Mouse (Mus musculus) liver, embryonic 15.5 days (tissue): ENCODE results near the gene Zdhhc24. TPM values are rescaled to one million over a fixed set of nuclear protein-coding genes. Genes with fewer than 3 reads are reported as not detected.
"Not testable (repeated sequence)": the region's sequence is repeated elsewhere in the genome, so short reads cannot be mapped to it uniquely, and the experiment has no call there.

ENCODE experiments used
- ATAC-seq: fragments of 200-750 bp; cut with Nextera tagmentation; 2 replicates; pipeline ENCODE4 v1.8.0; 2017; ENCODE audit warnings: moderate number of reproducible peaks, mild to moderate bottlenecking, moderate library complexity; ENCODE audit not compliant: insufficient read depth
- H3K27ac ChIP-seq: fragments of 300-500 bp; sonication (generic); replicated peaks from 2 replicates; pipeline ENCODE4 v1.5.1; 2015; ENCODE audit warnings: mild to moderate bottlenecking, inconsistent platforms
- H3K27me3 ChIP-seq: fragments of 300-500 bp; sonication (generic); 2 replicates; pipeline ENCODE4 v1.6.1; 2015; ENCODE audit warnings: mild to moderate bottlenecking, inconsistent platforms
- H3K36me3 ChIP-seq: fragments of 300-500 bp; sonication (generic); replicated peaks from 2 replicates; pipeline ENCODE4 v1.6.1; 2015; ENCODE audit warnings: moderate library complexity, mild to moderate bottlenecking, inconsistent platforms
- H3K4me1 ChIP-seq: fragments of 300-500 bp; sonication (generic); replicated peaks from 2 replicates; pipeline ENCODE4 v1.6.1; 2015; ENCODE audit warnings: inconsistent platforms
- H3K4me2 ChIP-seq: fragments of 300-500 bp; sonication (generic); 2 replicates; pipeline ENCODE4 v1.6.1; 2015; ENCODE audit warnings: moderate library complexity, mild to moderate bottlenecking, inconsistent platforms
- H3K4me3 ChIP-seq: fragments of 300-500 bp; sonication (generic); replicated peaks from 2 replicates; pipeline ENCODE4 v1.5.1; 2015; ENCODE audit warnings: mild to moderate bottlenecking, inconsistent platforms
- H3K9ac ChIP-seq: fragments of 300-500 bp; sonication (generic); 2 replicates; pipeline ENCODE4 v1.6.1; 2015; ENCODE audit warnings: moderate library complexity, mild to moderate bottlenecking, inconsistent platforms
- H3K9me3 ChIP-seq: fragments of 300-500 bp; sonication (generic); replicated peaks from 2 replicates; pipeline ENCODE4 v1.6.1; 2016; ENCODE audit warnings: inconsistent platforms
- WGBS: fragments of 180-500 bp; shearing (Covaris S2); methylation state at CpG from one replicate; pipeline ENCODE4 v1.1.7; 2015; ENCODE audit warnings: mixed read lengths; ENCODE audit not compliant: insufficient replicate concordance; 5-methylcytosine and 5-hydroxymethylcytosine counted together
- polyA plus RNA-seq: library from polyadenylated mRNA; unstranded; fragments of >200 nt; fragmentation: Nextera tagmentation; extraction: Ambion mirVana; gene quantifications from 2 replicates; pipeline ENCODE4 v1.2.1, GENCODE M21; 2015

Gene Zdhhc24
- polyA plus RNA-seq, 1 experiment from 2014 or later, result 9.7 TPM

- Histone ChIP-seq H3K4me2 (no peak overlapping the region), H3K27me3 (peaks cover 85% of the 10 kb centered on the region), H3K4me1 (peaks cover 4% of the 10 kb centered on the region), H3K4me3 (no peak overlapping the region), H3K36me3 (no peaks in the 10 kb centered on the region), H3K9me3 (no peaks in the 10 kb centered on the region), H3K27ac (no peak overlapping the region), H3K9ac (no peak overlapping the region)
- WGBS, result 56% methylated on average over 4 of the region's 4 CpGs
- no peak for ATAC-seq
These were observed 28.7 kb upstream of the Zdhhc24 start for GRCm38 (mm10) chr19:4849800-4850199.

- peaks cover 87% of the 10 kb centered on the region for H3K27me3 ChIP-seq
- H3K4me3 ChIP-seq, result no peak overlapping the region
- WGBS, result 50% methylated on average over 5 of the region's 5 CpGs
- no peaks in the 10 kb centered on the region for H3K9me3 ChIP-seq
- no peak overlapping the region for H3K4me2 ChIP-seq
- no peaks in the 10 kb centered on the region for H3K36me3 ChIP-seq
- no peak for ATAC-seq
- peaks cover 9% of the 10 kb centered on the region for H3K4me1 ChIP-seq
- no peak overlapping the region for H3K9ac ChIP-seq
- no peak overlapping the region for H3K27ac ChIP-seq
These were observed 28.2 kb upstream of the Zdhhc24 start for GRCm38 (mm10) chr19:4850281-4850680.

GRCm38 (mm10) chr19:4854552-4855469 lies 23.7 kb upstream of the Zdhhc24 start, which contains the start of gene Ctsf:
Ctsf (plus strand) TSS chr19:4855130.
- Histone ChIP-seq H3K9ac (peak within 1 kb of the TSS; percentile 57), H3K4me3 (peak within 1 kb of the TSS; percentile 62), H3K4me1 (peaks cover 48% of the 10 kb centered on the region), H3K36me3 (no peaks in the 10 kb centered on the region), H3K9me3 (no peaks in the 10 kb centered on the region), H3K4me2 (peak within 1 kb of the TSS; percentile 88), H3K27me3 (peaks cover 77% of the 10 kb centered on the region), H3K27ac (no peak within 1 kb of the TSS; the same call in 1 of the 2 replicates)
- no peak for ATAC-seq
- WGBS, result 5% methylated on average over 45 of the region's 45 CpGs

GRCm38 (mm10) chr19:4855470-4855820 lies 23.0 kb upstream of the Zdhhc24 start:
- Histone ChIP-seq H3K4me3 (peak overlapping the region; percentile 62), H3K4me1 (peaks cover 54% of the 10 kb centered on the region), H3K4me2 (peak overlapping the region; percentile 88), H3K9me3 (no peaks in the 10 kb centered on the region), H3K36me3 (no peaks in the 10 kb centered on the region), H3K9ac (peak overlapping the region; percentile 57), H3K27ac (no peak overlapping the region; the same call in 1 of the 2 replicates), H3K27me3 (peaks cover 72% of the 10 kb centered on the region)
- ATAC-seq, result no peak
- WGBS, result 5% methylated on average over 14 of the region's 14 CpGs

GRCm38 (mm10) chr19:4855951-4856350 lies 22.5 kb upstream of the Zdhhc24 start:
- no peak for ATAC-seq
- Histone ChIP-seq H3K4me1 (peaks cover 59% of the 10 kb centered on the region), H3K27me3 (peaks cover 67% of the 10 kb centered on the region), H3K27ac (no peak overlapping the region), H3K36me3 (no peaks in the 10 kb centered on the region), H3K4me2 (peak overlapping the region; percentile 88), H3K9me3 (no peaks in the 10 kb centered on the region), H3K4me3 (peak overlapping the region; percentile 62), H3K9ac (no peak overlapping the region)
- 65% methylated on average over 4 of the region's 4 CpGs for WGBS

- peak overlapping the region; percentile 66 for H3K4me2 ChIP-seq
- H3K27me3 ChIP-seq, result peaks cover 71% of the 10 kb centered on the region
- WGBS, result 28% methylated on average over 6 of the region's 6 CpGs
- peaks cover 59% of the 10 kb centered on the region for H3K4me1 ChIP-seq
- no peaks in the 10 kb centered on the region for H3K36me3 ChIP-seq
- H3K9ac ChIP-seq, result peak overlapping the region; percentile 56
- peak overlapping the region; percentile 41 for H3K4me3 ChIP-seq
- ATAC-seq, result peak; percentile 99
- peak overlapping the region; percentile 92 for H3K27ac ChIP-seq
- H3K9me3 ChIP-seq, result no peaks in the 10 kb centered on the region
These were observed 19.4 kb upstream of the Zdhhc24 start for GRCm38 (mm10) chr19:4859081-4859480.

GRCm38 (mm10) chr19:4863048-4863447 lies 15.4 kb upstream of the Zdhhc24 start:
- peaks cover 68% of the 10 kb centered on the region for H3K27me3 ChIP-seq

GRCm38 (mm10) chr19:4865147-4865546 lies 13.3 kb upstream of the Zdhhc24 start:
- WGBS, result 5% methylated on average over 17 of the region's 17 CpGs
- H3K4me1 ChIP-seq, result peaks cover 29% of the 10 kb centered on the region
- H3K4me2 ChIP-seq, result peak overlapping the region; percentile 39
- H3K9me3 ChIP-seq, result no peaks in the 10 kb centered on the region
- no peak overlapping the region for H3K27ac ChIP-seq
- H3K36me3 ChIP-seq, result no peaks in the 10 kb centered on the region
- peaks cover 80% of the 10 kb centered on the region for H3K27me3 ChIP-seq
- no peak overlapping the region for H3K9ac ChIP-seq
- ATAC-seq, result no peak
- H3K4me3 ChIP-seq, result no peak overlapping the region

More at GRCm38 (mm10) chr19:4863048-4863447, 15.4 kb upstream of the Zdhhc24 start:
- WGBS, result 68% methylated on average over 6 of the region's 6 CpGs
- Histone ChIP-seq H3K36me3 (no peaks in the 10 kb centered on the region), H3K4me1 (peaks cover 41% of the 10 kb centered on the region), H3K4me3 (no peak overlapping the region), H3K9ac (no peak overlapping the region), H3K9me3 (no peaks in the 10 kb centered on the region), H3K4me2 (no peak overlapping the region), H3K27ac (no peak overlapping the region)
- ATAC-seq, result no peak

- H3K9me3 ChIP-seq, H3K9ac ChIP-seq, H3K4me2 ChIP-seq, H3K36me3 ChIP-seq, H3K27ac ChIP-seq, H3K4me3 ChIP-seq, ATAC-seq: not testable (repeated sequence)
- peaks cover 58% of the 10 kb centered on the region for H3K27me3 ChIP-seq
- H3K4me1 ChIP-seq, result peaks cover 33% of the 10 kb centered on the region
- WGBS, result 76% methylated on average over 1 of the region's 1 CpGs
These were observed 3.9 kb upstream of the Zdhhc24 start for GRCm38 (mm10) chr19:4874613-4875012.

- WGBS, result 53% methylated on average over 4 of the region's 4 CpGs
- Histone ChIP-seq H3K4me2 (no peak overlapping the region), H3K27me3 (peaks cover 49% of the 10 kb centered on the region), H3K9ac (no peak overlapping the region), H3K4me1 (peaks cover 41% of the 10 kb centered on the region), H3K27ac (no peak overlapping the region), H3K4me3 (no peak overlapping the region), H3K36me3 (peaks cover 12% of the 10 kb centered on the region), H3K9me3 (no peaks in the 10 kb centered on the region)
- ATAC-seq, result no peak
These were observed 2.2 kb upstream of the Zdhhc24 start for GRCm38 (mm10) chr19:4876241-4876640.

GRCm38 (mm10) chr19:4876755-4877154 lies 1.7 kb upstream of the Zdhhc24 start:
- peaks cover 49% of the 10 kb centered on the region for H3K27me3 ChIP-seq
- H3K4me2 ChIP-seq, result no peak overlapping the region
- H3K9ac ChIP-seq, result no peak overlapping the region
- H3K9me3 ChIP-seq, result no peaks in the 10 kb centered on the region
- peaks cover 46% of the 10 kb centered on the region for H3K4me1 ChIP-seq
- no peak overlapping the region for H3K27ac ChIP-seq
- ATAC-seq, result no peak
- no peak overlapping the region for H3K4me3 ChIP-seq
- peaks cover 17% of the 10 kb centered on the region for H3K36me3 ChIP-seq
- 65% methylated on average over 3 of the region's 3 CpGs for WGBS
